Mouse (Mus musculus): Measurements from ENCODE around the gene Rock2.

- no peak for TF ChIP-seq TCF3 (IDR thresholded peaks at IDR 0.05; ENCODE audit: insufficient read length, low read depth)
- no peak for TF ChIP-seq MAX (IDR thresholded peaks at IDR 0.05; ENCODE audit: low read depth)
- TF ChIP-seq POLR2AphosphoS2 (IDR thresholded peaks at IDR 0.05; ENCODE audit: insufficient read length, low read depth): no peak
- TF ChIP-seq SRF (IDR thresholded peaks at IDR 0.05; ENCODE audit: control insufficient read depth, insufficient read length, low read depth): no peak
These were observed 17.9 kb downstream of the Rock2 start for GRCm38 (mm10) chr12:16912600-16912999.
